Mouse (Mus musculus) hindbrain, embryonic 14.5 days (tissue): ENCODE data around the gene Gfod1. TPM values are rescaled to one million over a fixed set of nuclear protein-coding genes. Genes with fewer than 3 reads are reported as not detected.

Experiments
- ATAC-seq: fragments of 200-750 bp; cut with Nextera tagmentation; 2 replicates; pipeline ENCODE4 v1.8.0; 2017; ENCODE audit warnings: moderate number of reproducible peaks, mild to moderate bottlenecking, moderate TSS enrichment, moderate library complexity; ENCODE audit not compliant: low FRiP score
- DNase-seq: peaks from one replicate; pipeline ENCODE4 v3.0.0-alpha.2; 2015; ENCODE audit warnings: low spot score
- H3K27ac ChIP-seq: fragments of 300-500 bp; sonication (generic); 2 replicates; pipeline ENCODE4 v1.5.1; 2014; ENCODE audit warnings: mild to moderate bottlenecking, moderate library complexity
- H3K27me3 ChIP-seq: fragments of 300-500 bp; sonication (generic); 2 replicates; pipeline ENCODE4 v1.6.1; 2014; ENCODE audit warnings: mild to moderate bottlenecking, low read length, mixed read lengths; ENCODE audit not compliant: control insufficient read depth, insufficient read depth
- H3K36me3 ChIP-seq: fragments of 300-500 bp; sonication (generic); replicated peaks from 2 replicates; pipeline ENCODE4 v1.6.1; 2014; ENCODE audit not compliant: control insufficient read depth, insufficient read depth
- H3K4me1 ChIP-seq: fragments of 300-500 bp; sonication (generic); replicated peaks from 2 replicates; pipeline ENCODE4 v1.6.1; 2014; ENCODE audit warnings: antibody characterized with exemption, low read length, mixed read lengths; ENCODE audit not compliant: control insufficient read depth, insufficient read depth
- H3K4me2 ChIP-seq: fragments of 300-500 bp; sonication (generic); replicated peaks from 2 replicates; pipeline ENCODE4 v1.6.1; 2014; ENCODE audit warnings: mild to moderate bottlenecking, moderate library complexity
- H3K4me3 ChIP-seq: fragments of 300-500 bp; sonication (generic); replicated peaks from 2 replicates; pipeline ENCODE4 v1.5.1; 2014; ENCODE audit warnings: mild to moderate bottlenecking, low read length
- H3K9ac ChIP-seq: fragments of 300-500 bp; sonication (generic); 2 replicates; pipeline ENCODE4 v1.6.1; 2014
- H3K9me3 ChIP-seq: fragments of 300-500 bp; sonication (generic); 2 replicates; pipeline ENCODE4 v1.6.1; 2016; ENCODE audit warnings: low read length; ENCODE audit not compliant: control insufficient read depth
- WGBS: fragments of 180-500 bp; shearing (Covaris S2); extraction: QIAGEN DNeasy Blood & Tissue Kit; methylation state at CpG from one replicate; pipeline ENCODE4 v1.1.7; 2014; 5-methylcytosine and 5-hydroxymethylcytosine counted together
- polyA plus RNA-seq: library from polyadenylated mRNA; unstranded; fragments of >200 nt; fragmentation: Nextera tagmentation; extraction: Ambion mirVana; gene quantifications from 2 replicates; pipeline ENCODE4 v1.2.1, GENCODE M21; 2014

Gfod1 gene
- polyA plus RNA-seq, 1 experiment from 2014 or later, result 3.7 TPM

DNA sequence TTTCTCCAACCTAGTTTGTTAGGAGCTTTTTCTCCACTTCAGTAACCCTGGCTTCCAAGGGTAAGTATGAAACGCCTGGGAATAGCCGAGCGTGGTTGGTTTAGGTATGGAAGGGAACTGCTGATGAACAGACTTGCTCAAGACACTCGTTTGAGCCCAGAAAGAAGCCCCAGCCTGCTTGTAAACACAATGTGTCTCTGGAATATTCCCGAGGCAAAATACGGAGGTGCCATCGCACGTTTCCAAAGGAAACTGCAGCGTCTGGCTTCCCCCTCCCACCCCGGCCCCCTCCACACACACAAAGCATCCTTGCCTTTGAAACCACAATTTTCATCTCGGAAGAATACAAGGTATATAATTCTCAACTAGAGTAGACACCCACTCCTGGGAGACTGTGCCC, 1.7 kb downstream of the Gfod1 start:
- peak overlapping the region; percentile 77 for H3K4me2 ChIP-seq
- H3K4me3 ChIP-seq, result peak overlapping the region; percentile 81
- peaks cover 42% of the 10 kb centered on the region for H3K4me1 ChIP-seq
- peak overlapping the region; percentile 89 for H3K9ac ChIP-seq
- H3K36me3 ChIP-seq, result no peaks in the 10 kb centered on the region
- 8% methylated on average over 11 of the region's 11 CpGs for WGBS
- DNase-seq (peak; percentile 44), ATAC-seq (no peak)
- peaks cover 18% of the 10 kb centered on the region for H3K27me3 ChIP-seq
- peak overlapping the region; percentile 89; the same call in 1 of the 2 replicates for H3K27ac ChIP-seq
- no peaks in the 10 kb centered on the region for H3K9me3 ChIP-seq

GRCm38 (mm10) chr13:43300906-43301305, 3.1 kb downstream of the Gfod1 start:
- Histone ChIP-seq H3K36me3 (no peaks in the 10 kb centered on the region), H3K4me1 (peaks cover 42% of the 10 kb centered on the region), H3K9me3 (no peaks in the 10 kb centered on the region), H3K4me2 (peak overlapping the region; percentile 77), H3K27me3 (peaks cover 18% of the 10 kb centered on the region), H3K27ac (no peak overlapping the region), H3K9ac (peak overlapping the region; percentile 89; the same call in 1 of the 2 replicates), H3K4me3 (peak overlapping the region; percentile 81)
- ATAC-seq, result no peak
- DNase-seq, result no peak
- 33% methylated on average over 9 of the region's 9 CpGs for WGBS

DNA sequence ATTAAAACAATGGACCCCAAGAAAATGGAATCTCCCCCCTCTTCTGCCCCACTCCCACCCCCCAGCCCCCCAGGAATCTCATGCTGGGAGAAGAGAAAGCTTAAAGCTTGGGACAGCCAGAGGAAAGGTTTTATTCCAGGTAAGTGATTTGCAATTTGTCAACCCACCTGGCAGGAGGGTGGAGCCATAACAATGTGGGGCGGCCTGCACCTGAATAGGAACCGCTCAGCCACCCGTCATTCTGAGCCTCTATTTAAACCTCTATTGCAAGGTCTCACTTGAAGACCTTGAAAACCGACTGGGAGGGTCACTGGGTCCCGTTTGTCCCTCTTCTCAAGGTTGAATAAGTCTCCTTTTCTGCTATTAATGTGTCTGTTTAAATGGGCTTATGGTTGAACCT, 3.6 kb downstream of the Gfod1 start:
- Histone ChIP-seq H3K36me3 (no peaks in the 10 kb centered on the region), H3K4me2 (peak overlapping the region; percentile 77), H3K27me3 (peaks cover 18% of the 10 kb centered on the region), H3K4me1 (peaks cover 42% of the 10 kb centered on the region), H3K4me3 (peak overlapping the region; percentile 81), H3K27ac (no peak overlapping the region), H3K9me3 (no peaks in the 10 kb centered on the region), H3K9ac (no peak overlapping the region)
- 17% methylated on average over 5 of the region's 5 CpGs for WGBS
- ATAC-seq (no peak), DNase-seq (no peak)

DNA sequence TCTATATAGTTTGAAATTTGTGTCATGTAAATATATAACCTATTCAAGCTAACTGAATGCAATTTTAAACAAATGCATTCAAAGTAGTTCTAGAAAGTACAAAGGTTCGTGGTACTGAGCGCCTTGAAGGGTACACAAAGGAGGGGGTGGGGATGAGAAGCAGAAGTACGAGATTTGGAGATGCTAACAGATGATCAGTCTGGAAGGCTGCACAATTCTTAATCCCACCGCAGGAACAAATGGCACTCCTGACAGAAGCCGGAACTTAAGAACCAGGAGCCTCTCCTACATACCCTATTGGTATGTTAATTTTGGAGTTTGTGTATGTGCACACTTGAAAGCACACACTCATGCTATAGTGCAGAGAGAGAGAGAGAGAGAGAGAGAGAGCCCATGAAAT, 4.8 kb downstream of the Gfod1 start:
- Histone ChIP-seq H3K27ac (no peak overlapping the region), H3K27me3 (peaks cover 18% of the 10 kb centered on the region), H3K4me3 (no peak overlapping the region), H3K4me1 (peaks cover 35% of the 10 kb centered on the region), H3K9ac (no peak overlapping the region), H3K9me3 (no peaks in the 10 kb centered on the region), H3K36me3 (no peaks in the 10 kb centered on the region), H3K4me2 (peak overlapping the region; percentile 77)
- ATAC-seq (no peak), DNase-seq (no peak)
- WGBS, result 34% methylated on average over 5 of the region's 5 CpGs

DNA sequence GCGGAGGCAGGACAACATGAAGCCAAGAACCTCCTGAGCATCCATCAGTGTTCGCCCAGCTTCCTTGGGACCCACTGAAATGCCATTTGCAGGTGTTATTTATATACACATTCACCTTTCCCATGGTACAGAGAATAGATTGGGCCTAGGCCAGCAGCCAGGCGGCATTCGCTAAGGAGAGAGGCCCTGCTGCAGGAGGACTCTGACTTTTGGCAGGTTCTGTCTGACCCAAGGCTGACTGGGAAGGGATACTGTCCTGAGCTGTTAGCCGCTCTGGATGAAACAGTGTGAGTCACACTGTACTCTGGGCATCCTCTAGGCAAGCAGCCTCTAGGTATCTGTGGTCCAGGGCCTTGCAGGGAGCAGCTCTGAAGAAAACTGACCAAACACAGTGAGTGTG, 6.4 kb downstream of the Gfod1 start:
- no peak overlapping the region for H3K27ac ChIP-seq
- no peak overlapping the region for H3K4me3 ChIP-seq
- H3K27me3 ChIP-seq, result peaks cover 18% of the 10 kb centered on the region
- no peaks in the 10 kb centered on the region for H3K9me3 ChIP-seq
- ATAC-seq, result no peak
- H3K9ac ChIP-seq, result no peak overlapping the region
- H3K36me3 ChIP-seq, result no peaks in the 10 kb centered on the region
- H3K4me1 ChIP-seq, result peaks cover 35% of the 10 kb centered on the region
- 95% methylated on average over 5 of the region's 5 CpGs for WGBS
- H3K4me2 ChIP-seq, result no peak overlapping the region
- DNase-seq, result no peak

GRCm38 (mm10) chr13:43296140-43296805, 7.7 kb downstream of the Gfod1 start:
- Histone ChIP-seq H3K27ac (no peak overlapping the region), H3K36me3 (no peaks in the 10 kb centered on the region), H3K4me2 (no peak overlapping the region), H3K4me1 (peaks cover 25% of the 10 kb centered on the region), H3K9me3 (no peaks in the 10 kb centered on the region), H3K4me3 (no peak overlapping the region), H3K9ac (no peak overlapping the region), H3K27me3 (peaks cover 12% of the 10 kb centered on the region)
- no peak for ATAC-seq
- DNase-seq, result no peak
- WGBS, result 63% methylated on average over 7 of the region's 7 CpGs

DNA sequence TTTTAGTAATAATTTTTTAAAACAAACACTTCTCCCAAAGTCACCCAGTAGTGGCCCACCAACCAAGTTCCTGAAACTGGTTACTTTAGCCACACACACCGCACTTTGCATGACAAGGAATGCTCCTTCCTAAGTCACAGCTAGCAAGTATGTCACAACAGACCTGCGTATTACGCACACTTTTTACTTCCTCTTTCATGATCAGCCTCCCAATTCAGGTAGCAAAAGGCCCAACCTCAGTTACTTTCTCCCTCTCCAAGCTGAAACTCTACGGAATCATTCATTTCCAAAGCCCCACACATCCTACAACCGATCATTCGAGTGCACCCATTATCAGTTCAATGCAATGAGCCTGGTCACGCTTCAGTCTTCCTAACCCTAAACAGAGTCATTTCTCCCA, 8.3 kb downstream of the Gfod1 start:
- no peak overlapping the region for H3K4me3 ChIP-seq
- DNase-seq (no peak), ATAC-seq (no peak)
- 83% methylated on average over 7 of the region's 7 CpGs for WGBS
- H3K27me3 ChIP-seq, result peaks cover 6% of the 10 kb centered on the region
- H3K4me2 ChIP-seq, result no peak overlapping the region
- no peak overlapping the region for H3K9ac ChIP-seq
- H3K9me3 ChIP-seq, result no peaks in the 10 kb centered on the region
- no peak overlapping the region for H3K27ac ChIP-seq
- no peaks in the 10 kb centered on the region for H3K36me3 ChIP-seq
- peaks cover 19% of the 10 kb centered on the region for H3K4me1 ChIP-seq

DNA sequence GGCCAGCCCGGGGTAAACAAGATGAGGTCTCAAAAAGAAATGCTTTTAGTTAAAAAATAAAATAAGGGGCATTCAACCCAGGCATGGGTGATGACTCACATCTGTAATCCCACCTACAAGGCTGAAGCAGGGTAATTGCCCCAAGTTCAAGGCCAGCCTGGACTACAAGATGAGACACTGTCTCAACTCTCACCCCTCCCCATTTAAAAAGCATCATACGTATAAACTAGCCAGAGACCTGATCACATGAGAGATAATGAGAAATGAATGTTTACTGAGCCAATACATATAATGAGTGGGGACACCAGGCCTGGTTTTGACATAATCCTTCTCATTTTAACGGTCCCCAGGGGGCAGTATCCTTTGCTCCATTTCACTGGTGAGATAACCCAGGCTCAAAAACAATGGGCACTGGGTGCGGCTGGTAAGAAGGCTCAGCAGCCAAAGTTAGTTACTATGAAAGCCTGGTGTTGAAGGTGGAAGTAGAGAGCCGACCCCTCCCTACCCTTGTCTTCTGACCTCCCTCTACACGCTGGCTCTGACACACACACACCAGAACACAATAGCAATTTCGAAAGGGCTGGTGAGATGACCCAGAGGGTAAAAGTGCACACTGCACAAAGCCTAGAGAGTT, 8.9 kb downstream of the Gfod1 start:
- no peak for ATAC-seq
- H3K36me3 ChIP-seq, result no peaks in the 10 kb centered on the region
- no peak for DNase-seq
- H3K27ac ChIP-seq, result no peak overlapping the region
- WGBS, result 60% methylated on average over 7 of the region's 7 CpGs
- no peak overlapping the region for H3K4me2 ChIP-seq
- H3K27me3 ChIP-seq, result peaks cover under 1% of the 10 kb centered on the region; the same call in 1 of the 2 replicates
- H3K9me3 ChIP-seq, result no peaks in the 10 kb centered on the region
- H3K4me1 ChIP-seq, result peaks cover 13% of the 10 kb centered on the region
- no peak overlapping the region for H3K9ac ChIP-seq
- H3K4me3 ChIP-seq, result no peak overlapping the region

DNA sequence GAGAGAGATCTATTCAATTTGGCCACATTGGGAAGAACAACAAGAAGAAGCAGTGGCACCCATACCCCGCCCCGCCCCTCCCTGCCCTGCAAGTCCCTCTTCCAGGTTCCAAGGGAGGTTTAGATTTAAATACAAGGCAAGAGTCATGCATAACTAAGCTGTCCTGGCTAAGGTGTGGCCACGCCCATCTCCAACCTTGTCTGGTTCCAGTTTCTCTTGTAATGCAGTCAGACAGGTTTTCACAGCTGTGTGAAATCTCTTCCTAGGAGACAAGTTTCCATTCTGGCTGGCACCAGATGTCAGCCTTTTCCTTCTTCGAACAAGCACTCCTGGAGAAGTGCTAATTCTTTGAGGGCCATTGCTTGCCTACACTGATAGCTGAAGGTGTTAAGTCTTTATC, 11.1 kb downstream of the Gfod1 start:
- no peak for ATAC-seq
- DNase-seq, result no peak
- Histone ChIP-seq H3K4me1 (peaks cover 19% of the 10 kb centered on the region; the same call in 1 of the 2 replicates), H3K4me3 (no peak overlapping the region), H3K4me2 (no peak overlapping the region), H3K27ac (no peak overlapping the region), H3K27me3 (no peaks in the 10 kb centered on the region), H3K9ac (no peak overlapping the region), H3K9me3 (no peaks in the 10 kb centered on the region), H3K36me3 (no peaks in the 10 kb centered on the region)
- WGBS, result 82% methylated on average over 4 of the region's 4 CpGs
